8 mouse cellular contexts compared by ENCODE assay signal in the genomic region with DNA sequence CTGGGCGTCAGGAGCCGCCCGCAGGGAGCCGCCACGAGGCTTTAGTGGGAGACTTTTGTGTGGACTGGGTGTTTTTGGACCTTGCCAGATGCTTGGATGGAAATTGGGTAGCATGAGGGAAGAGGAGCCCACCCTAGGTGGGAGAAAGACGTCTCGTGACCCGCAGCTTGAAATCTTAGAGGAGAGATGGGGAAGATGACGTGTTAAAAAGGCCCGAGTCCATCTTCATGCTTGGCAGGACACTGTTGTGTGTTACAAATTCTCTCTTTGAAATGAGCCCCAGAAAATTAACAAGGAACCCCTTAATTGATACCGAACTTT. TPM values are rescaled to one million over a fixed set of nuclear protein-coding genes. Genes with fewer than 3 reads are reported as not detected.
DNase-seq lines count a peak whose midpoint lies in the region; ATAC-seq and TF ChIP-seq lines count a peak whose summit lies in the region.

No protein-coding gene starts in this region.

- no peak for DNase-seq in heart, embryonic 10.5 days (ENCODE audit: low spot score)
- no peak for DNase-seq in heart, postnatal 10 days
- no peak for DNase-seq in CH12.LX (ENCODE audit: extremely low read depth)
- no peak for DNase-seq in liver, embryonic 14.5 days (ENCODE audit: low read depth in 3 of 3, low spot score in 3 of 3)
- no peak for DNase-seq in retina, embryonic 14.5 days (ENCODE audit: low spot score)
- no peak for DNase-seq in embryo, embryonic 10.5 days (ENCODE audit: low spot score)
- no peak for DNase-seq in Muller cell, postnatal 12 days (ENCODE audit: inconsistent ontology term)

- peak overlapping the region; percentile 84 for H3K4me3 ChIP-seq in heart, embryonic 10.5 days
- peak overlapping the region; percentile 68 to 84 (median 71) for H3K4me3 ChIP-seq in CH12.LX (replicated peaks in 1 of 3; ENCODE audit: low read depth in 2 of 3, low read length in 2 of 3, poor library complexity in 1 of 3)
- H3K4me3 ChIP-seq in forebrain, embryonic 13.5 days: peak overlapping the region; percentile 86
- H3K4me3 ChIP-seq in liver, embryonic 14.5 days (ENCODE audit: insufficient read depth in 1 of 2, low read depth in 2 of 2, low read length in 2 of 2): peak overlapping the region; percentile 79 to 94

- no peak for TF ChIP-seq RAD21 in CH12.LX (IDR thresholded peaks at IDR 0.05; ENCODE audit: low read depth, low read length)

- no peak for ATAC-seq in forebrain, embryonic 13.5 days
- ATAC-seq in liver, embryonic 14.5 days (ENCODE audit: insufficient read depth): no peak

- peaks cover 35% of the 10 kb centered on the region for H3K36me3 ChIP-seq in heart, embryonic 10.5 days
- H3K36me3 ChIP-seq in CH12.LX (replicated peaks in 1 of 2; ENCODE audit: control insufficient read depth in 1 of 2, insufficient read depth in 1 of 2, low read length in 1 of 2): peaks cover 33 to 43% of the 10 kb centered on the region in 2 experiments
- H3K36me3 ChIP-seq in forebrain, embryonic 13.5 days (ENCODE audit: poor library complexity, severe bottlenecking): peaks cover 35% of the 10 kb centered on the region
- peaks cover 30% of the 10 kb centered on the region for H3K36me3 ChIP-seq in liver, embryonic 14.5 days (replicated peaks; ENCODE audit: control insufficient read depth, insufficient read depth, low read depth)

- TF ChIP-seq EP300 in CH12.LX (IDR thresholded peaks at IDR 0.05; ENCODE audit: low read length): no peak
- TF ChIP-seq EP300 in liver, embryonic 14.5 days (IDR thresholded peaks at IDR 0.05; ENCODE audit: low read depth): no peak

- 8% methylated on average over 11 of the region's 11 CpGs for WGBS in heart, embryonic 10.5 days
- 3% methylated on average over 11 of the region's 11 CpGs for WGBS in forebrain, embryonic 13.5 days
- WGBS in liver, embryonic 14.5 days (ENCODE audit: insufficient replicate concordance): 3% methylated on average over 11 of the region's 11 CpGs

- intact Hi-C loops in heart, postnatal 10 days (cut with DNase I): loop anchor here (2.0 to 5.0 kb wide), 3 partner anchors 40 to 350 kb away; no protein-coding TSS in a partner anchor

- in situ Hi-C loops in CH12.LX (cut with MboI; ENCODE audit: low pct_ligation_motif_present, low pct_unique_long_range_greater_than_20kb, low sequenced_read_pairs): loop anchor here (5.0 to 25.0 kb wide), 3 partner anchors 35 to 357 kb away; partner anchors contain the start of gene Znfx1

- no peaks in the 10 kb centered on the region for H3K27me3 ChIP-seq in heart, embryonic 10.5 days (ENCODE audit: insufficient read depth, poor library complexity, severe bottlenecking)
- H3K27me3 ChIP-seq in CH12.LX (replicated peaks): no peaks in the 10 kb centered on the region
- H3K27me3 ChIP-seq in forebrain, embryonic 13.5 days: no peaks in the 10 kb centered on the region
- no peaks in the 10 kb centered on the region for H3K27me3 ChIP-seq in liver, embryonic 14.5 days (ENCODE audit: control insufficient read depth, insufficient read depth, low read length)

- TF ChIP-seq POLR2A in CH12.LX (IDR thresholded peaks at IDR 0.05; ENCODE audit: low read depth, low read length): no peak

- peak overlapping the region; percentile 91 for H3K4me2 ChIP-seq in CH12.LX (ENCODE audit: insufficient read depth, low read depth, poor library complexity, severe bottlenecking)
- H3K4me2 ChIP-seq in forebrain, embryonic 13.5 days: peak overlapping the region; percentile 84
- H3K4me2 ChIP-seq in liver, embryonic 14.5 days (ENCODE audit: low read depth): peak overlapping the region; percentile 90

- peak overlapping the region; percentile 80 for H3K9ac ChIP-seq in CH12.LX (ENCODE audit: insufficient read depth, low read depth)
- H3K9ac ChIP-seq in forebrain, embryonic 13.5 days: peak overlapping the region; percentile 95
- H3K9ac ChIP-seq in liver, embryonic 14.5 days (replicated peaks): peak overlapping the region; percentile 85

- dilution Hi-C loops in CH12.LX (cut with MboI; ENCODE audit: extremely low pct_ligation_motif_present, extremely low pct_unique_long_range_greater_than_20kb, low sequenced_read_pairs): no loop called here

- TF ChIP-seq CTCF in CH12.LX (conservative IDR thresholded peaks at IDR 0.05 in 1 of 2, IDR thresholded peaks at IDR 0.05 in 1 of 2; ENCODE audit: low read depth in 2 of 2, low read length in 2 of 2): no peak
- no peak for TF ChIP-seq CTCF in liver, embryonic 14.5 days (IDR thresholded peaks at IDR 0.05; ENCODE audit: low read depth)

- H3K9me3 ChIP-seq in heart, embryonic 10.5 days: no peaks in the 10 kb centered on the region
- no peaks in the 10 kb centered on the region for H3K9me3 ChIP-seq in CH12.LX (replicated peaks; ENCODE audit: low read length)
- no peaks in the 10 kb centered on the region; the same call in 1 of the 2 replicates for H3K9me3 ChIP-seq in forebrain, embryonic 13.5 days (replicated peaks)
- H3K9me3 ChIP-seq in liver, embryonic 14.5 days (ENCODE audit: control insufficient read depth, low read length): no peaks in the 10 kb centered on the region

- peaks cover 18% of the 10 kb centered on the region for H3K4me1 ChIP-seq in heart, embryonic 10.5 days
- H3K4me1 ChIP-seq in CH12.LX (ENCODE audit: control insufficient read depth in 1 of 2, insufficient read depth in 2 of 2): peaks cover 2 to 69% of the 10 kb centered on the region in 2 experiments; a peak in 3 of 4 replicates
- H3K4me1 ChIP-seq in forebrain, embryonic 13.5 days: peaks cover 24% of the 10 kb centered on the region
- peaks cover 29 to 40% of the 10 kb centered on the region in 2 experiments for H3K4me1 ChIP-seq in liver, embryonic 14.5 days (replicated peaks; ENCODE audit: control insufficient read depth in 2 of 2, insufficient read depth in 2 of 2, low read length in 1 of 2)

- peaks cover 35% of the 10 kb centered on the region for H3K79me2 ChIP-seq in CH12.LX (replicated peaks; ENCODE audit: control insufficient read depth, extremely low read depth, insufficient read depth, poor library complexity, severe bottlenecking)

- peak overlapping the region; percentile 99 for H3K27ac ChIP-seq in heart, embryonic 10.5 days
- H3K27ac ChIP-seq in CH12.LX (ENCODE audit: insufficient read depth, low read depth): peak overlapping the region; percentile 73
- peak overlapping the region; percentile 98 for H3K27ac ChIP-seq in forebrain, embryonic 13.5 days
- peak overlapping the region; percentile 91 for H3K27ac ChIP-seq in liver, embryonic 14.5 days

TF ChIP-seq in CH12.LX, 34 proteins besides CTCF, POLR2A, EP300 and RAD21 (continues in another document):
- TF ChIP-seq MAZ (IDR thresholded peaks at IDR 0.05; ENCODE audit: low read depth, low read length) (no peak), MEF2A (IDR thresholded peaks at IDR 0.05; ENCODE audit: borderline replicate concordance, low read depth, low read length) (no peak), CHD1 (IDR thresholded peaks at IDR 0.05; ENCODE audit: low read depth, low read length) (no peak), ZNF384 (IDR thresholded peaks at IDR 0.05; ENCODE audit: low read depth, low read length) (no peak), SMC3 (IDR thresholded peaks at IDR 0.05; ENCODE audit: low read depth, low read length) (no peak), ELF1 (IDR thresholded peaks at IDR 0.05; ENCODE audit: low read depth, low read length) (no peak), MYC (IDR thresholded peaks at IDR 0.05; ENCODE audit: low read depth, low read length) (peak; percentile 76), NELFE (IDR thresholded peaks at IDR 0.05; ENCODE audit: low read depth, low read length) (peak; percentile 13; the same call in 1 of the 2 replicates), E2F4 (IDR thresholded peaks at IDR 0.05; ENCODE audit: insufficient replicate concordance, low read depth, low read length) (no peak), JUND (conservative IDR thresholded peaks at IDR 0.05; ENCODE audit: low read depth, low read length) (no peak), NRF1 (IDR thresholded peaks at IDR 0.05; ENCODE audit: low read depth, low read length) (no peak), MXI1 (IDR thresholded peaks at IDR 0.05; ENCODE audit: low read depth, low read length) (0 out of 2 replicates have a peak, but pooled peaks have one; percentile 49), JUN (IDR thresholded peaks at IDR 0.05; ENCODE audit: insufficient read depth, low read depth, low read length) (no peak), BHLHE40 (IDR thresholded peaks at IDR 0.05; ENCODE audit: low read depth, low read length) (peak; percentile 54; the same call in 1 of the 2 replicates), RCOR1 (conservative IDR thresholded peaks at IDR 0.05; ENCODE audit: low read depth, low read length) (no peak; the same call in 1 of the 2 replicates), USF1 (IDR thresholded peaks at IDR 0.05; ENCODE audit: low read depth, low read length) (no peak; the same call in 1 of the 2 replicates), GABPA (IDR thresholded peaks at IDR 0.05; ENCODE audit: insufficient replicate concordance, low read depth, low read length) (no peak), ETS1 (conservative IDR thresholded peaks at IDR 0.05; ENCODE audit: low read depth, low read length) (no peak), ZMIZ1 (IDR thresholded peaks at IDR 0.05; ENCODE audit: low read depth, low read length) (no peak), ZC3H11A (IDR thresholded peaks at IDR 0.05; ENCODE audit: low read depth, low read length) (no peak), MAFK (IDR thresholded peaks at IDR 0.05; ENCODE audit: insufficient replicate concordance, low read length) (no peak), USF2 (conservative IDR thresholded peaks at IDR 0.05; ENCODE audit: low read depth, low read length) (no peak), POLR2AphosphoS2 (IDR thresholded peaks at IDR 0.05; ENCODE audit: low read depth, low read length) (no peak), HCFC1 (IDR thresholded peaks at IDR 0.05; ENCODE audit: low read depth, low read length) (no peak), UBTF (IDR thresholded peaks at IDR 0.05; ENCODE audit: low read depth, low read length) (no peak), TBP (conservative IDR thresholded peaks at IDR 0.05; ENCODE audit: low read depth, low read length) (no peak), CHD2 (IDR thresholded peaks at IDR 0.05; ENCODE audit: low read length) (0 out of 2 replicates have a peak, but pooled peaks have one; percentile 17), ZKSCAN1 (IDR thresholded peaks at IDR 0.05; ENCODE audit: borderline replicate concordance, low read depth, low read length) (no peak)

RNA-seq across cellular contexts. Expression of gene Slc9a8, which starts 0.6 kb away (rescaled TPM):
- polyA plus RNA-seq in heart, embryonic 10.5 days (2016; fragmentation: Nextera tagmentation; extraction: Ambion mirVana): 23.0 and 26.0 TPM in 2 replicates
- 10 to 100 TPM; 23.6 to 29.3 TPM for total RNA-seq in heart, postnatal 10 days (2021)
- total RNA-seq in CH12.LX (2012; rRNA removed) (21.2 and 26.0 TPM in 2 replicates), CH12.LX (2014; rRNA removed) (12.9 and 14.5 TPM in 2 replicates)
- 20.6 and 25.0 TPM in 2 replicates for polyA plus RNA-seq in CH12.LX (2012; ENCODE audit: insufficient read length, low read depth)
- 19.5 and 21.1 TPM in 2 replicates for polyA plus RNA-seq in forebrain, embryonic 13.5 days (2015; fragmentation: Nextera tagmentation; extraction: Ambion mirVana)
- polyA plus RNA-seq in liver, embryonic 14.5 days (2012; rRNA removed): 13.9 and 18.1 TPM in 2 replicates
- polyA plus RNA-seq in liver, embryonic 14.5 days (2014; fragmentation: Nextera tagmentation; extraction: Ambion mirVana): 8.7 and 9.1 TPM in 2 replicates
